ENCODE assay signal across 28 mouse cellular contexts in the genomic region with DNA sequence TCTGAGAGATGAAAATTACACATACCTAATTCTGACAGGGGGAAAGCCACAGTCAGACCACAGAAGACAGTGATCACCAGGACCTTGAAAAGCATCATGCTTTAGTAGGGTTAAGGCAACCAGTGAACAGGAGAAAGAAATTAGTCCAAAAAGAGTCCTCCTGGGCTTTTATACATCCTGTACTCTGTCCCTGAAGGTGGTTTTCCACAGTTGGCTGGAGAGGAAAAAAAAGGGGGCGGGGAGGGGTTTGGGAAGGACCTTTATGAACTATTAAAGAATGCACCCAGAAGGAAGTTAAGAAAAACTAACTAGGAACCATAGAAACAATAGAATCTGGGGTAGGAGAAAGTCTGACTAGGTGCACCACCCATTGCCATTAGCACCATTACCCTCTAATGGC. TPM values are rescaled to one million over a fixed set of nuclear protein-coding genes. Genes with fewer than 3 reads are reported as not detected.
DNase-seq lines count a peak whose midpoint lies in the region; ATAC-seq and TF ChIP-seq lines count a peak whose summit lies in the region.
"Had no signal": no experiment of that assay in that cellular context is flagged by ENCODE, and none has a peak within 500 bp of the region (broad histone marks: within the 10 kb centered on the region; RNA-seq: fewer than 3 reads in every experiment).

A gene (minus strand): TSS at position 237 of the 400 bp plus-strand sequence.

- TF ChIP-seq CTCF in kidney, postnatal 0 days (IDR thresholded peaks at IDR 0.05; ENCODE audit: low read depth): no peak
- no peak for TF ChIP-seq CTCF in bone marrow, adult 2 months (IDR thresholded peaks at IDR 0.05; ENCODE audit: control insufficient read depth, insufficient read depth, low read length)

- H3K4me2 ChIP-seq in kidney, postnatal 0 days (ENCODE audit: low read length): no peak within 1 kb of the TSS
- H3K4me2 ChIP-seq: embryonic facial prominence, embryonic 12.5 days; forebrain, embryonic 13.5 days; forebrain, embryonic 15.5 days had no signal

- H3K9me3 ChIP-seq in kidney, postnatal 0 days (replicated peaks; ENCODE audit: low read length): no peaks in the 10 kb centered on the region
- H3K9me3 ChIP-seq: embryonic facial prominence, embryonic 10.5 days; embryonic facial prominence, embryonic 12.5 days; forebrain, embryonic 13.5 days; forebrain, embryonic 15.5 days; G1E had no signal

- no peak for ATAC-seq in kidney, postnatal 0 days (replicated peaks; ENCODE audit: low FRiP score, low read depth)
- ATAC-seq: activated CD4-positive, CD25-positive, alpha-beta regulatory T cell, adult 4 months; forebrain, embryonic 13.5 days; forebrain, embryonic 15.5 days; forebrain, postnatal 0 days; Patski had no signal

- H3K4me3 ChIP-seq in kidney, postnatal 0 days (replicated peaks; ENCODE audit: low read depth, low read length): no peak within 1 kb of the TSS
- no peak within 1 kb of the TSS for H3K4me3 ChIP-seq in bone marrow, adult 2 months (replicated peaks; ENCODE audit: control insufficient read depth, low read depth, low read length)
- H3K4me3 ChIP-seq: embryonic facial prominence, embryonic 10.5 days; embryonic facial prominence, embryonic 12.5 days; forebrain, embryonic 13.5 days; forebrain, embryonic 15.5 days had no signal

- 81% methylated on average over 1 of the region's 1 CpGs for WGBS in kidney, postnatal 0 days
- WGBS in bone marrow, adult 2 months: 70% methylated on average over 1 of the region's 1 CpGs

- peak; percentile 26 to 45 for DNase-seq in kidney, adult 8-10 months
- no peak for DNase-seq in kidney, adult 18-20 months
- no peak for DNase-seq in kidney, postnatal 0 days (ENCODE audit: low spot score)
- no peak for DNase-seq in kidney, postnatal 10 days
- peak; percentile 29 to 51 for DNase-seq in kidney, postnatal 36 days
- DNase-seq in kidney, postnatal 4 days: no peak
- DNase-seq in adipocyte (ENCODE audit: low spot score): no peak
- DNase-seq: adrenal gland, adult 2 months; adrenal gland, postnatal 10 days; adrenal gland, postnatal 25 days; cerebellum, adult 11-12 months; cerebellum, adult 2 months; cerebellum, adult 9-10 months; cerebellum, postnatal 10 days; cerebellum, postnatal 25 days; forebrain, postnatal 0 days had no signal

- H3K36me3 ChIP-seq in kidney, postnatal 0 days (ENCODE audit: insufficient read depth, low read length): no peaks in the 10 kb centered on the region
- H3K36me3 ChIP-seq: embryonic facial prominence, embryonic 10.5 days; embryonic facial prominence, embryonic 12.5 days; forebrain, embryonic 15.5 days; G1E had no signal

- no peaks in the 10 kb centered on the region for H3K27me3 ChIP-seq in kidney, postnatal 0 days (ENCODE audit: insufficient read depth, low read length)
- H3K27me3 ChIP-seq: embryonic facial prominence, embryonic 12.5 days; forebrain, embryonic 13.5 days; forebrain, embryonic 15.5 days; Patski had no signal

- H3K27ac ChIP-seq in kidney, postnatal 0 days: no peak within 1 kb of the TSS
- H3K27ac ChIP-seq in bone marrow, adult 2 months (ENCODE audit: control insufficient read depth, insufficient read depth, low read depth, low read length, poor library complexity): no peak within 1 kb of the TSS
- H3K27ac ChIP-seq: embryonic facial prominence, embryonic 10.5 days; embryonic facial prominence, embryonic 12.5 days; forebrain, embryonic 13.5 days; forebrain, embryonic 15.5 days had no signal

- no peak within 1 kb of the TSS for H3K9ac ChIP-seq in kidney, postnatal 0 days (ENCODE audit: low read depth, low read length)
- H3K9ac ChIP-seq: embryonic facial prominence, embryonic 12.5 days; forebrain, embryonic 13.5 days; forebrain, embryonic 15.5 days; forebrain, postnatal 0 days had no signal

- TF ChIP-seq POLR2A in bone marrow, adult 2 months (IDR thresholded peaks at IDR 0.05; ENCODE audit: borderline replicate concordance, control insufficient read depth, low read depth, low read length): no peak

- H3K4me1 ChIP-seq in kidney, postnatal 0 days (replicated peaks; ENCODE audit: insufficient read depth, low read length): no peaks in the 10 kb centered on the region
- no peaks in the 10 kb centered on the region for H3K4me1 ChIP-seq in bone marrow, adult 2 months (ENCODE audit: control insufficient read depth, insufficient read depth, low read length)
- H3K4me1 ChIP-seq: embryonic facial prominence, embryonic 10.5 days; embryonic facial prominence, embryonic 12.5 days; forebrain, embryonic 13.5 days; forebrain, embryonic 15.5 days had no signal

RNA-seq across cellular contexts. Expression of the gene that starts here (rescaled TPM):
- 659 and 874 TPM in 2 replicates for polyA plus RNA-seq in kidney, postnatal 0 days (2015; fragmentation: Nextera tagmentation; extraction: Ambion mirVana)
- 552 TPM in 1 of 2 replicates, not detected in the other for polyA plus RNA-seq in bone marrow, adult 2 months (2011; ENCODE audit: insufficient read depth, insufficient read length, low replicate concordance, missing spikeins)
- polyA plus RNA-seq: activated CD4-positive, CD25-positive, alpha-beta regulatory T cell, adult 4 months; adrenal gland, adult 2 months; C2C12; cerebellum, adult 2 months; cortical plate, adult 2 months; embryonic facial prominence, embryonic 10.5 days; embryonic facial prominence, embryonic 12.5 days; embryonic facial prominence, embryonic 14.5 days; forebrain, embryonic 11.5 days; forebrain, embryonic 13.5 days; forebrain, embryonic 15.5 days; forebrain, postnatal 0 days; G1E; Patski had no signal

Comparison
In these comparisons a context has a peak if more than half of its experiments do, and no peak if none do; other contexts are left out.
1. DNase-seq: peak in kidney, adult 8-10 months (2 of 2) and kidney, postnatal 36 days (2 of 2); none in kidney, adult 18-20 months (single experiment), kidney, postnatal 0 days (single experiment), kidney, postnatal 10 days (single experiment), kidney, postnatal 4 days (0 of 2) and adipocyte (single experiment).